Mouse (Mus musculus) G1E (cell line): ENCODE results near the gene Syt2.

Source experiments
- CTCF ChIP-seq: IDR thresholded peaks from 2 replicates; pipeline ENCODE4 v1.5.1; 2012; ENCODE audit warnings: low read depth, low read length, inconsistent platforms, mixed read lengths
- GATA1 ChIP-seq: IDR thresholded peaks from 2 replicates; pipeline ENCODE4 v1.6.1; 2012; ENCODE audit warnings: borderline replicate concordance, low read length, inconsistent platforms, mixed read lengths
- GATA2 ChIP-seq: IDR thresholded peaks from 2 replicates; pipeline ENCODE4 v1.6.1; 2012; ENCODE audit warnings: low read depth, low read length, inconsistent platforms, borderline replicate concordance
- POLR2AphosphoS5 ChIP-seq: IDR thresholded peaks from 2 replicates; pipeline ENCODE4 v1.6.1; 2012; ENCODE audit warnings: low read depth, low read length, inconsistent platforms; ENCODE audit not compliant: insufficient replicate concordance
- TAL1 ChIP-seq: conservative IDR thresholded peaks from 2 replicates; pipeline ENCODE4 v1.6.1; 2012; ENCODE audit warnings: low read depth, low read length, inconsistent platforms, mixed read lengths

- TF ChIP-seq CTCF (peak; percentile 25), POLR2AphosphoS5 (no peak), TAL1 (no peak), GATA1 (no peak), GATA2 (no peak)
Measured at GRCm38 (mm10) chr1:134674312-134674711, 27.8 kb downstream of the Syt2 start.
